Mouse (Mus musculus) stomach, postnatal 0 days (tissue): ENCODE results near the gene Txn2.

Experiments
- CTCF ChIP-seq: IDR thresholded peaks from 2 replicates; pipeline ENCODE4 v1.5.1; 2016; ENCODE audit warnings: antibody characterized with exemption, low read depth, mild to moderate bottlenecking, moderate library complexity
- EP300 ChIP-seq: optimal IDR thresholded peaks from 2 replicates; pipeline ENCODE3; 2016; ENCODE audit warnings: antibody characterized with exemption

- TF ChIP-seq EP300 (no peak), CTCF (no peak)
Measured at GRCm38 (mm10) chr15:77928091-77928490, 715 bp downstream of the Txn2 start.
